Mouse (Mus musculus): ENCODE measurements around the gene Tekt2.

Gene Tekt2

GRCm38 (mm10) chr4:126325281-126325861 lies at the start of gene Tekt2:
Gene Tekt2, minus strand, starts transcription at chr4:126325688.
- DNase-seq (ENCODE audit: low read depth, low spot score) = no peak

DNA sequence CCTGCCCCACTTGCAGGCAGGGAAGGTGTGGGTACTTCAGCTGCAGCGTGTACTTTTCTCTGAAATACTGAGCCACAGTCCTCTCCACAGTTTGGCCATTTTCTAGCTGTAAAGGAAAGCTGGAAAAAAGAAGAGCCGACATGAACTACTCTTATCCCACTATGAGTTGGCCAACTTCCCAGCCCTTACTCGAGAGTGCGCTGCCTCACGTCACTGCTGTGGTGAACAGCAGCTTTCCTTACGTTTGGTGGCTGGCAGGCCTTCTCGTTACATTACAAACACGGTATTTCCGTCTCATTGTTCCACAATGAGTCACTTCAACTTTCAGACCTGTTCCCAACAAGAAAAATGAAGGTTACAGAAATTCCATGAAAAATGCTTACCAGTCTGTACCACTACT lies 46.0 kb upstream of the Tekt2 start:
- DNase-seq (ENCODE audit: low read depth, low spot score) = no peak

- no peak for DNase-seq (ENCODE audit: low read depth, low spot score)
Observed at GRCm38 (mm10) chr4:126360069-126360468, 34.6 kb upstream of the Tekt2 start.

GRCm38 (mm10) chr4:126343451-126343850 lies 18.0 kb upstream of the Tekt2 start:
- no peak for DNase-seq (ENCODE audit: low read depth, low spot score)

DNA sequence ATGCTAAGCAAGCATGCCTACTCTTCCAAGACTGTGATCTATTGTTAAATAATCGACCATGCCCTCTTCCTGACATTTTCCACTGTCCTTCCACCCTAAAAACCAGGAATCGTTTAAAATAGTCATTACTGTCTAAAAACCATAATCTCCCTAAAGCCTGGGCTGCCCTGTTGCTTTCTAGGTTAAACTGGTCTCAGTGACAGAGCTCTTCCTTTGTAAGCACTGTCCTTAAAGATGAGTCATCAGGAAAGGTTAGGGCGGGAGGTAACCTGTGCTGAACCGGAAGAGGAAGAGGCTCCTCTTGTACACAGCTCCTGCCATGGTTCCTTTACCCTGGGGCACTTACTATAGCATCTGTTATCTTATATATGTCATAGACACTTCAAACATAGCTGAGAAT lies 14.0 kb upstream of the Tekt2 start:
- no peak for DNase-seq (ENCODE audit: low read depth, low spot score)

DNA sequence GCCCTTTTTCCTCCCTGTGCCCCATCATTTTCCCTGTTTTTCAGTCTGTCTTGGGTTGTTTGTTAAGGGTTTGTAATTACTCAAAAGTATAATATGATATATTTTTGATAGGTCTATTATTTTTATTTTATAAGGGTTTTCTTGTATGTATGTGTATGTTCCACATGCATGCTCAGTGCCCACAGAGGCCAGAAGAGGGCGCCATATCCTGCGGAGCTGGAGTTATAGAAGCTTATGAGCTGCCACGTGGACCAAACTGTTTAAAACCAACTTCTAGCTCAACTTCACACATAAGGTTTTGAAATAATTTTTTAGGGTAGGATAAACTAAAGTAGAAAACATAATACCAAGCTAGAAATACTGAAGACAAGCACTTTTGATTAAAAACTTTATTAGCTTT lies 6.9 kb upstream of the Tekt2 start:
- no peak for DNase-seq (ENCODE audit: low read depth, low spot score)

DNA sequence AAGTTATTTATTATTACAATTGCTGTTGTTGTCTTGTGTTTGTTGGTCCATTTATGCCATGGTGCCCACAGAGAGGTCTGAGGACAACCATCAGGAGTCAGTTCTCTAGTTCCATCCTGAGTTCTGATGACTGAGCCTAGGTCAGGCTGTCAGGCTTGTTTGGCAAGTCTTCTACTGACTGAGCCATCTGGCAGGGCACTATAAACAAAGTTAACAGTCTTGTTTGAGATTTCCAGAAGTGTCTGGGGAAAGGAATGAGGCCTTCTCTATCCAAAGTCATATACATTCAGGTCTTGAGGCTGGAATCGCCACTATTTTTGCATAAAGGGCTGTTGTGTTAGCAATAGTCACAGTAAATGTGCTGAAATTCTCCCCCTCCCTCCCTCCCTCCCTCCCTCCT lies 6.3 kb upstream of the Tekt2 start:
- no peak for DNase-seq (ENCODE audit: low read depth, low spot score)

DNA sequence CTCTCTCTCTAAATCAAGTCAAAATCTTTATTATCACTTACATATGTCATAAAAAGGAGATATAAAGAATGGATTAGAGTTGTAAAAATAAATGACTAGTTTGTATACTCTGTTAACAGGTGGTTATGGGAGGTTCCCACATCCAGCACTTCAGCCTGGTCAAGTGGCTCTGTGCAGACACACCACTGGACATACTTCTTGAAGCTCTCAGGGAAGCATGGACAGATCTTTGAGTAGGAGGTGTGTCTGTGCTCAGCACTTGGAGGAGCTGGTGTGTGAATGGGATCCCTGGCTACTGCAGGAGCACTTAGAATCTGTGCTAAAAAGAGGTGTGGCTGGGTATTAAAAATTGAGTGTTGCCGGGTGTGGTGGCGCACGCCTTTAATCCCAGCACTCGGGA lies 4.8 kb upstream of the Tekt2 start:
- no peak for DNase-seq (ENCODE audit: low read depth, low spot score)

DNA sequence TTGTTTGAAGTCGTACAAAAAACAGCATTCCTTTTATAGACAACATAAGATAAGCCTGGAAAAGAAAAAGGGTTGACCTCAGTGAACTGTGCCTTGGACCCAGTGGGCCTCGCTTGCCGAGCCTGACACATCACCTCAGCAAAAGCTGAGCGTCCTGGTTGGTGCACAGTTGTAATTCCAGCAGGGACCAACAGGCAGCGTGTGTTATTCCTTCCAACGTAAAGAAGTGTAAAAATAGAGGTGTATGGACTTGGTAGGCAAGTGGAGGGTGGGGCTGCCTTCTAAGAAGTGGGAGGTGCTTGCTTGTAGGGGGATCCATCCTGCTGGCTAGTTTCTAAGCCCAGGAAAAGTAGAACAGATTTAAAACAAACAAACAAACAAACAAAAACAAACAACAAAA lies 548 bp upstream of the Tekt2 start:
- no peak for DNase-seq (ENCODE audit: low read depth, low spot score)

- no peak for DNase-seq (ENCODE audit: low read depth, low spot score)
Observed at GRCm38 (mm10) chr4:126324861-126325260, 627 bp downstream of the Tekt2 start.

DNA sequence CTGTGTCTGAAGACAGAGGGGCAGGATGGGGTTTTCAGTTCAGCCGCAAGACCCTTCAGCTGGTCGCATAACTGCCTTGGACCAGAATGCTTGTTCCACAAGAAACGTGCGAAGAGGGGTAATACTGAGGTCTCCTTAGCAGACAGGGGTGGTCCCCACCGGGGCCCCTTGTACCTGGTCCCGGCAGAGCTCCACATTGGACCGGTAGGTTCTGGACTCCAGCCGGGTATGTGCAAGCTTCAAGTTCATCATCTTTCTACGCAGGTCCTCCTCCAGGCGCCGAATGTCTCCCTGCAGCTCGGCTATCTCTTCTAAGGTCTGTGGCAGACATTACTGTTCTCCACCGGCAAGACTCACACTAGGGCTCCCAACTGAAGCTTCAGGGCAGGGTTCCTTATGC lies 2.8 kb downstream of the Tekt2 start:
- DNase-seq (ENCODE audit: low read depth, low spot score) = no peak

- DNase-seq (ENCODE audit: low read depth, low spot score) = no peak
Observed at GRCm38 (mm10) chr4:126321854-126322511, 3.5 kb downstream of the Tekt2 start.

DNA sequence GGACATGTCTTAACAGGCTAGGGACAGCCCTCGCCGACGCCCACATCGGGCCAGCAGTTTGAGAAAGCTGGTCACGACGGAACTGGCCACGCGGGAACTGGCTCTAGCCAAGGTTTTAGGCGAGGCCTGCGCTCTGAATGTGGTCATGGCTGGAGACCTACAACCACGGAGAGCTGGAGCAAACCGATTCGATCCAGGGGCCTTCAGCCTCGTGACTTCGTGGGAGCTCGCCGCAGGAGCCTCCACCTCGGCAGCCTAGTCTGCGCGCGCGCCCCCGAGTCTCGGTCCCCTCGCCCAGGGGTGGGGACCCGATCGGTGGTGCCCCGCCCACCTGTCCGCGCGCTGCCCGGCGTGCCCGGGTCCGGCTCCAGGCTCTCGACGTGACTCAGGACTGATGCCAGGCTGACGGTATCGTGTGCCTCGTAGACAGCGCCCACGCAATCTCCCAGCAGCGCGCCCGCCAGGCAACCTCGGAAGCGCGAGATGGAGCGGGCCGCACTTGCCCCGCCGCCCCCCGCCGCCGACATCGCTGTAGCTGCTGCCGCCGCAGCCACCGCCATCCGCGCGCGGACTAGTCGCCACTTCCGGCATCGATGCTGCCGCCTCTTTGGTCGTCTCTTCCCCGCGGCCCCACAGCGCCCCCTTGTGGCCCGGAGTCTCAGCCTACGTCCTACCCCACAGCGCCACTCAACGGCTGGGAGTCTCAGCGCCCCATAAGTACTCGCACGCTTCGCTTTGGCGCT lies 4.2 kb downstream of the Tekt2 start, which contains the start of gene Adprhl2:
Gene Adprhl2, minus strand, starts transcription at position 593 of the 743 bp plus-strand sequence.
- peak; percentile 97 for DNase-seq (ENCODE audit: low read depth, low spot score)

DNA sequence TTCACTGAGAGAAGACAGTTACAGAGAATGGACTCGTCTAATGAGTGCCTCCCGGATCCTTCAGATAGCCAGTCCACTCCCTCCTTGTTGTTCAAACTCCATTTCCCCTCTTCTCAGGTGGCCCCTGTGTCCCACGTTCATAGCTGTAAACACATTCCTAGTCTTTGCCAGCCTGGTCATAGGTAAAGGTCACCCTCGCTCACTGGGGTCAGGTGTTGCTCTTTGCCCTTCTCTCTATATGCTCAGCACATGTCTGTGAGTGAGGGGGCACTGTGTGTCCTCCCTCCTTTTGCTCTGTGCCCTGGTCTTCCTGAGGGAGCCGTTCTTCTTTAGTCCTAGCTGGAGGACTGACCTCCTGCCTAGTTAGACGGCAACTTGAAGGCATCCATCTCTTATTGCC lies 5.7 kb downstream of the Tekt2 start:
- no peak for DNase-seq (ENCODE audit: low read depth, low spot score)

- no peak for DNase-seq (ENCODE audit: low read depth, low spot score)
Observed at GRCm38 (mm10) chr4:126316443-126317040, 8.9 kb downstream of the Tekt2 start.

GRCm38 (mm10) chr4:126315931-126316330 lies 9.6 kb downstream of the Tekt2 start:
- no peak for DNase-seq (ENCODE audit: low read depth, low spot score)

DNA sequence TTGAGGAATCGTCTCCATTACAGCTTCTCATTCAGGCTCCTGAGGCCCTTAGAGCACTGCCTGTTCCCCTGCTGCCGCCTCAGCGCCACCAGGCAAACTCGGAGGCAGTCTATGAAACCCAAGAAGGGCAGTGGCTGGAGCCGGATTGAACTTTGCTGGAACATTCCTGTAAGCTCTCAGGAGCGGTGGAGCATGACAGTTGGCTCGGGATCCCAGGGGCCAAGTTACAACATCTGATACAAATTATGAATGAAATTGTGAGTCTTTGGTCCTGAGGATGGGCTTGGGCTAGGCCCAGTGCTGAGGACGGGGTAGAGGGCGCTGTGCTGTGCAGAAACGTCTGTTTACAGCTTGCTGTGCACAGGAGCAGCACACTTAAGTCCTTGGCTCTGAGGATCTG lies 11.1 kb downstream of the Tekt2 start:
- no peak for DNase-seq (ENCODE audit: low read depth, low spot score)

DNA sequence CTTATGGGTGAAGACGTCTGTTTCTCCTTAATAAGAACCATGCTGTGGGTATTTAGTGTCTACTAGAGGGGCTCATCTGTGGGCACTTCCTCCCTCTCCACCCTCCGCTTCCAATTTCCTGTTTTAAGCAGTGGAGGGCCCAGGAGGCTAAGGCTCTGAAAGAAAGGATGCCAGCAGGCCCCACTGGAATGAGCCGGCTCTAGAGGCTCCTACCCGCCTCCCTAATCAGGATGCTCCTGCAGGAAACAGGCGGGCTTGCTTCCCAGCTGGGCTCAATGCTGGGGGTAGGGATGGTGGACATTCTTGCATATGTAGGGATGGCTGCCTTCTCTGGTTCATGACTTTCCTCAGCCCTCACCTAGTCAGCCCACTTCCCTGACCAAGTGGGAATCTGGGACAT lies 12.3 kb downstream of the Tekt2 start:
- DNase-seq (ENCODE audit: low read depth, low spot score) = no peak

- no peak for DNase-seq (ENCODE audit: low read depth, low spot score)
Observed at GRCm38 (mm10) chr4:126311566-126312200, 13.8 kb downstream of the Tekt2 start.

GRCm38 (mm10) chr4:126310344-126310743 lies 15.1 kb downstream of the Tekt2 start:
- no peak for DNase-seq (ENCODE audit: low read depth, low spot score)

DNA sequence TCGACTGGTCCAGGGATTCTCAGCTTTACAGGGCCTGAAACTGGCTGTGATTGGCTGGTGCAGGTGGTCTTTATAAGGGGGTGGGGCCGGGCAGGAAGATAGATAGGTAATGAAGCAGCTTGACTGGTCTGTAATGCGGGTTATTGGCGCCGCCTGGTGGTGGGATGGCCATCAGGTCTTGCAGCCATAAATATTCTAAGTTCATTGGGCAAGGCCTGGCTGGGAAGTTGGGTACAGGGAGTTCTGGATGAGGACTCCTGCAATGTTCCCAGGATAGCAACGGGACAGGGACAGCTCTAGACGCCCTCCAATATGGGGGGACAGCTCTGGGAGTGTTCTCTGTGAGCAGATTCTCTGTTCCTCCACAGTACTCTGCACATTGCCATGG lies 15.6 kb downstream of the Tekt2 start:
- peak; percentile 71 for DNase-seq (ENCODE audit: low read depth, low spot score)

All from retina, postnatal 7 days (tissue).